Mouse (Mus musculus): ENCODE data around the gene Usp6nl.

DNA sequence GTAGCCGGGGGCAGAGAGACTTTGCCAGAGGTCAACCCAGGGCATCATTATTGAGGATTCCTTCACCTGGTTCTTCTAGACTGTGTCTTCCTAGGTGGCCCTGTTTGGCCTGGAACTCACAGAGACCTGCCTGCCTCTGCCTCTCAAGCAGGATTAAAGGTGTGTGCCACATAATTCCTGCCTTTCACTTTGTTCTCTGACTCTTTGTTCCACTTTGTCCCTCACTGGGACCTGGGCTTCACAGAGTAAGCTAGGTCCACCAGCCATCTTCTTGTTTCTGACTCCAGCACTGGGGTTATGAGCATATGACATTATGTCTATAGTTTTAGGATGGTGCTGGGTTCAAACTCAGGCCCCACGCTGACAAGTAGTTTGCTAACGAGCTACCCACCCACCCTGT is 144.9 kb downstream of the Usp6nl start:
- no peak for TF ChIP-seq CTCF (IDR thresholded peaks at IDR 0.05; ENCODE audit: control insufficient read depth, insufficient read depth, insufficient replicate concordance, low read depth, low read length)
- TF ChIP-seq POLR2A (IDR thresholded peaks at IDR 0.05; ENCODE audit: control insufficient read depth, low read depth, low read length) = no peak

Data from testis, adult 2 months (tissue).